Mouse (Mus musculus): ENCODE measurements around the gene Tmem251. TPM values are rescaled to one million over a fixed set of nuclear protein-coding genes. Genes with fewer than 3 reads are reported as not detected.

Tmem251 gene
- polyA plus RNA-seq (2012; ENCODE audit: insufficient read depth, insufficient read length, low replicate concordance, missing spikeins): not detected in 2 replicates

- WGBS: under 1% methylated on average over 62 of the region's 63 CpGs
- TF ChIP-seq POLR2A (IDR thresholded peaks at IDR 0.05; ENCODE audit: insufficient read depth, low read depth, low read length) (peak; percentile 85), CTCF (IDR thresholded peaks at IDR 0.05; ENCODE audit: insufficient read depth, low read depth, low read length) (no peak; the same call in 1 of the 2 replicates)
- Histone ChIP-seq H3K27ac (ENCODE audit: insufficient read depth, low read depth, low read length) (peak within 1 kb of the TSS; percentile 85), H3K4me3 (ENCODE audit: insufficient read depth, low read depth, low read length) (peak within 1 kb of the TSS; percentile 81), H3K4me1 (ENCODE audit: control insufficient read depth, insufficient read depth, low read length) (peaks cover 3% of the 10 kb centered on the region)
Measured at GRCm38 (mm10) chr12:102743589-102744574, at the start of gene Tmem251, which contains the start of gene Moap1. TSS of gene Tmem251 (plus strand) at chr12:102743762. TSS of gene Moap1 (minus strand) at chr12:102743661.

- TF ChIP-seq POLR2A (IDR thresholded peaks at IDR 0.05; ENCODE audit: insufficient read depth, low read depth, low read length): no peak
- no peak for TF ChIP-seq CTCF (IDR thresholded peaks at IDR 0.05; ENCODE audit: insufficient read depth, low read depth, low read length)
- H3K4me3 ChIP-seq (ENCODE audit: insufficient read depth, low read depth, low read length): no peak overlapping the region
- H3K4me1 ChIP-seq (ENCODE audit: control insufficient read depth, insufficient read depth, low read length): peaks cover 79% of the 10 kb centered on the region
- peak overlapping the region; percentile 81 for H3K27ac ChIP-seq (ENCODE audit: insufficient read depth, low read depth, low read length)
- 30% methylated on average over 18 of the region's 18 CpGs for WGBS
Measured at GRCm38 (mm10) chr12:102695369-102696239, 48.0 kb upstream of the Tmem251 start.

- Histone ChIP-seq H3K4me3 (ENCODE audit: insufficient read depth, low read depth, low read length) (no peak overlapping the region), H3K4me1 (ENCODE audit: control insufficient read depth, insufficient read depth, low read length) (peaks cover 78% of the 10 kb centered on the region), H3K27ac (ENCODE audit: insufficient read depth, low read depth, low read length) (peak overlapping the region; percentile 81)
- 75% methylated on average over 14 of the region's 14 CpGs for WGBS
- TF ChIP-seq POLR2A (IDR thresholded peaks at IDR 0.05; ENCODE audit: insufficient read depth, low read depth, low read length) (no peak), CTCF (IDR thresholded peaks at IDR 0.05; ENCODE audit: insufficient read depth, low read depth, low read length) (no peak)
Measured at GRCm38 (mm10) chr12:102696635-102697354, 46.8 kb upstream of the Tmem251 start.

- no peak for TF ChIP-seq CTCF (IDR thresholded peaks at IDR 0.05; ENCODE audit: insufficient read depth, low read depth, low read length)
- TF ChIP-seq POLR2A (IDR thresholded peaks at IDR 0.05; ENCODE audit: insufficient read depth, low read depth, low read length): no peak
- no peak overlapping the region for H3K4me3 ChIP-seq (ENCODE audit: insufficient read depth, low read depth, low read length)
- 87% methylated on average over 7 of the region's 7 CpGs for WGBS
- H3K4me1 ChIP-seq (ENCODE audit: control insufficient read depth, insufficient read depth, low read length): peaks cover 78% of the 10 kb centered on the region
- no peak overlapping the region for H3K27ac ChIP-seq (ENCODE audit: insufficient read depth, low read depth, low read length)
Measured at GRCm38 (mm10) chr12:102697381-102697780, 46.2 kb upstream of the Tmem251 start.

GRCm38 (mm10) chr12:102698089-102698684, 45.4 kb upstream of the Tmem251 start:
- 38% methylated on average over 1 of the region's 1 CpGs for WGBS
- H3K4me1 ChIP-seq (ENCODE audit: control insufficient read depth, insufficient read depth, low read length): peaks cover 74% of the 10 kb centered on the region
- TF ChIP-seq POLR2A (IDR thresholded peaks at IDR 0.05; ENCODE audit: insufficient read depth, low read depth, low read length) (no peak), CTCF (IDR thresholded peaks at IDR 0.05; ENCODE audit: insufficient read depth, low read depth, low read length) (no peak)
- H3K27ac ChIP-seq (ENCODE audit: insufficient read depth, low read depth, low read length): no peak overlapping the region
- H3K4me3 ChIP-seq (ENCODE audit: insufficient read depth, low read depth, low read length): no peak overlapping the region

- 48% methylated on average over 1 of the region's 1 CpGs for WGBS
- Histone ChIP-seq H3K4me1 (ENCODE audit: control insufficient read depth, insufficient read depth, low read length) (peaks cover 72% of the 10 kb centered on the region), H3K4me3 (ENCODE audit: insufficient read depth, low read depth, low read length) (no peak overlapping the region), H3K27ac (ENCODE audit: insufficient read depth, low read depth, low read length) (no peak overlapping the region)
- TF ChIP-seq CTCF (IDR thresholded peaks at IDR 0.05; ENCODE audit: insufficient read depth, low read depth, low read length) (no peak), POLR2A (IDR thresholded peaks at IDR 0.05; ENCODE audit: insufficient read depth, low read depth, low read length) (no peak)
Measured at GRCm38 (mm10) chr12:102699156-102699555, 44.4 kb upstream of the Tmem251 start.

- Histone ChIP-seq H3K27ac (ENCODE audit: insufficient read depth, low read depth, low read length) (no peak overlapping the region), H3K4me1 (ENCODE audit: control insufficient read depth, insufficient read depth, low read length) (peaks cover 63% of the 10 kb centered on the region), H3K4me3 (ENCODE audit: insufficient read depth, low read depth, low read length) (no peak overlapping the region)
- TF ChIP-seq CTCF (IDR thresholded peaks at IDR 0.05; ENCODE audit: insufficient read depth, low read depth, low read length) (no peak), POLR2A (IDR thresholded peaks at IDR 0.05; ENCODE audit: insufficient read depth, low read depth, low read length) (no peak)
- WGBS: 47% methylated on average over 12 of the region's 12 CpGs
Measured at GRCm38 (mm10) chr12:102700453-102700852, 43.1 kb upstream of the Tmem251 start.
